Mouse (Mus musculus) kidney, postnatal 25 days (tissue): ENCODE measurements around the gene Mfap3.
A peak's percentile ranks its signal among the peaks of the same experiment; 100 is the strongest.

Source experiments
- DNase-seq, 2 experiments: peaks; one replicate each; pipeline ENCODE4 v3.0.0; 2021; ENCODE audit warnings: mixed read lengths in 2 of 2

Mfap3 gene

DNA sequence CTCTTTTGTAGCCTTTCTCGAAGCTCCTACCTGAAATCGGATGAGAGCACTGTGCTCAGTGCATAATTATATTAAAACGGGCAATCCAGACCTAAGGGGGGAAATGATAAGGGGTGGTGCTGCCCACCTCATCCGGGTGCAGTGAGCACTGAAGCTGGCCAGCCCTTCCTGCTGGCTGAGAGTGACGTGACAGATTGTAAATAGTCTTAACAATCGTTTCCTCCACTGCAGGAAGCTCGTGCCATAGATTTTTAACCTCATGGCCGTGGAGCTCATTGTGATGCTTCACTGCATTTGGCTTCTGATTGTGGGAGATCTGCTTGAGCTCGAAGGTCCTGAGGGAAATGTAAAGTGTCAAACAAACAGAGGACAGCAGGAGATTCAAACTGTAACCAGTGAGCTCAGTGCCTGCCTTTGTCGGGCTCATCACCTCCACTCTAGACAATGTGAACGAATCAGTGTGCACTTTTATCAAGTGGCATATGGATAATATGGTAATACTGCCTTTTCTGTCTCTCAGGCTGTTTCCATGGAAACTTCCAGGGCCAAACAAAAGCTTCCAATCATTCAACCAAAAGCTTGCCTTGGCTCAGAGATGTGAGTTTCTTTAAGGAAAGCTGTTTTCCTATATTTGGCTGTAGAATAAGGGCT, 13.0 kb downstream of the Mfap3 start:
- DNase-seq = peak; percentile 11 to 45

DNA sequence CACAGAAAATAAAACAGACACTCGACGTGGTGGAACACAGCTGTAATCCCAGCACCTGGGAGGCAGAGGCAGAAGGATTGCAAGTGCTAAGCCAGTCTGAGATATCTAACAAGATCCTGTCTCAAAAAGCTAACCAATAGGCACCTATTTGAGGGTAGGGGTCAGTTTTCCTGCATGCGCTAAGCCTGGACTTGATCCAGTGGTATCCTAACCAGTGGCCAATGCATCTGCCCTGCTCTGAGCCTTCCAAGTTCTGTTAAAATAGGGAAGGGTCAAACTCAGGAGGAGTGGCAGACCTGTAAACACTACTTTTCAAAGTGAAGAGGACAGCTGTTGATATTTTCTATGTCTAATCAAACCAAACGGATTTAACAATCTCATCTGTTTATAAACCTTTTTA, 13.8 kb downstream of the Mfap3 start:
- DNase-seq = no peak

DNA sequence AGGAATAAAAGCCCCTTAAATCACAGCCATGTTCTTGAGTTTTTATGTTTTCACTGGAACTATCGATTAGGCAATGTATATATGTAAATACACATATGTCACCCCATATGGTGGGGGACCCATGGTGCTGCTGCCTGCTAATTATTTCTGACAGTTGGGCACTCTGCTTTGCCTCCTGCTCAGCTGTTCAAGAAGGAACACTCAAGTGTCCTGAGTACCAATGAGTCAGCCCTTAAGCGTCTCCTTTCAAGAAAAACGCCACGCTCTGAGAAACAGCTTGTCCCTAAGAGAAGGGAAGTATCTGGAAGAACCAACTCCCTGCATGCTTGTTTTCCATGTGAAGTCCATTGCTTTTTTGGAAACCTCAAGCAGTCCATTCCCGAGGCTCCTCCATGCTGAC, 17.4 kb downstream of the Mfap3 start:
- no peak for DNase-seq

DNA sequence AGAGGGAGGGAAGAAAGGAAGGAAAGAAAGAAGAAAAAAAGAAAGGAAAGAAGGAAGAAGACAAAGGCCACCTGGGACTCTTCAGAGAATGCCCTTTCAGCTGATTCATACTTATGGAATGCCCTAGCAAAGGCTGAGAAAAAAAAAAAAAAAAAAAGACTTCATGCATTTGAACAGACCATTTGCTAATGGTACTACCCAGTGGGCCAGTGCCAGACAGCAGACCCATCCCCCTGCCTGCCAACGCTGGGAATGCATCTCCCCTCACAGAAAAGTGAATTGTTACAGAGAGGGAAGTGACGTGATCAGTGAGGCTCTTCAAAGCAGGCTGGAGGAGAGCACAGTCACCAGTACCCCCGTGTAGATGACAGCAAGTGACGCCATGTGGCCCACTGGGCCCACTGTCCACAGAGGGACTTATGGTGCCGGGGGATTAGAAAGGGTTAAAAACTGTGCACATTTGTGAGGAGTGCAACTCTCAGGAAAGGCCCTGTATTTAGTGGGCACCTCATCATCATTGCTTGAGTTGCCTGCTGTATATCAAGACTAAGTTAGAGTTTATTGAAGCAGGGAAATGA, 21.5 kb downstream of the Mfap3 start:
- DNase-seq = no peak

DNA sequence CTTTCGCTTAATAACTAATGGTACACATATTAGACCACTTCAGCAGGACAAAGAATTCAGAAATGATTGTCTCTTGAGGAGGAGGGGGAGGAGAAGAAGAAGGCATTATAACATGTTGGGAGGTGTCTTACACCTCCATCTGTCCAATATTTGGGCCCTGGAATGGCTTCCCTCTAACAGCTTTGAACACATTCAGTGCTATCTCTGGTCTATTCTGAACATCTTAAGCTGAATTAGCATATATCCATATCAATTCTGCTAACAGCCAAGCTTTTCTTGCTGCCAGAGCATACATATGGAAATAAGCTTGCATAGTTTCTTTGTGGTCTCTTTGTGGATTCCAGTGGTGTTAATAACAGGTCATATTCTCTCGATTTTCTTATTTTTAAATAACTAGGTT, 22.2 kb downstream of the Mfap3 start:
- no peak for DNase-seq

DNA sequence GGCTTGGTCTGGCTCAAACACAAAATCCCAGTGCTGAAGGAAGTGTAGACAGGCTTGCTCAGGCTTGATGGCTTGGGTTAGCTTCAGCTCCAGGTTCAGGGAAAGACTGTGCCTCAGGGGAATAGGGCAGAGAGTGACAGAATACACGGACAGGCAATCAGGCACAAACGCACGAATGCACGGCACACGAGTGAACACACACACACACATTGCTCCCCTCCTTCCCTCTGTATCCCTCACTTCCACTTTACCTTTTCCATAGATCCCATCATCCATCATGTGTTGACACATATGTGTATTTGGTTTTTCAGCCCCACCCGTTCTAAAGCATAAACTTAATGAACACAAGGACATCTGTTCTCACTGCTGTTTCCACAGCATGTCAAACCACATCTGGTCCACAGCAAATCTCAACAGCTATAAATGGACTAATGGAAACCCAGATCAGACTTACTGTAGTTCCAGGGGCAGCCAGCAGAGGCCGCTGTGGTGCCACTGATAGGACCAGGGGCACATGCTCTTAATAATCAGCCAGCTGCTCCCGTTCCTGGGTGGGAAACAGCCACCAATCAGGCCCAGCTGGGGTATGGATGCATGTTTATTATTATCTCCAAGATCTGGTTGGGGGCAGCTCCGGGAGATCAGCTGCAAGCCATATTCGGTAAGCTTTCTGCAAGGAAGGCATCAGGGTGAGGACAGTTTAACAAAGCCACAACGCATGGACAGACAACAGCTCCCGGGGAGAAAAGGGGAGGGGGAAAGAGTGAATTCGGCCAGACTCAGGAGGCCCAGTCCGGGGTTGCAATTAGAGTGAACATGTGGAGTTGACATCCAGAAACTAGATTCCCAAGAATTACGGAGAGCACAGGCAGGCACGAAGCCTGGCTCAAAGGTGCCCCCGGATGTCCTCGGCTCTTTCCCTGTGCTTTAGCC, 30.4 kb downstream of the Mfap3 start:
- peak; percentile 64 to 87 for DNase-seq

DNA sequence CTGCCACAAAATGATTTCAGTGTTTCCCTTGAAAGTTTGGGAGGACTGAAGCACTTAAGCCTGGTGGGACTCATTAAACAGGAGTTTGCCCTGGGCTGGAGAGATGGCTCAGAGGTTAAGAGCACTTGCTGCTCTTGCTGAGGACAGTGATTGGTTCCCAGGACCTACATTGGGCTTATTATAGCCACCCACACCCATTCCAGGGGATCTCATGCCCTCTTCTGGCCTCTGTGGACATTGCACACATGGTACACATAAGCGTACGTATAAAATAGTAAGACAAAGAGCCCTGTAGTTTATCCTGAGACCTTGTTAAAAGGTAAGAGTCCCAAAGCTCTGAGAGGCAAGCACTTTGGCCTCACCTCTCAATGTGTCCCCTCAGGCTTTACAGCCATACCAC, 31.8 kb downstream of the Mfap3 start:
- no peak for DNase-seq

DNA sequence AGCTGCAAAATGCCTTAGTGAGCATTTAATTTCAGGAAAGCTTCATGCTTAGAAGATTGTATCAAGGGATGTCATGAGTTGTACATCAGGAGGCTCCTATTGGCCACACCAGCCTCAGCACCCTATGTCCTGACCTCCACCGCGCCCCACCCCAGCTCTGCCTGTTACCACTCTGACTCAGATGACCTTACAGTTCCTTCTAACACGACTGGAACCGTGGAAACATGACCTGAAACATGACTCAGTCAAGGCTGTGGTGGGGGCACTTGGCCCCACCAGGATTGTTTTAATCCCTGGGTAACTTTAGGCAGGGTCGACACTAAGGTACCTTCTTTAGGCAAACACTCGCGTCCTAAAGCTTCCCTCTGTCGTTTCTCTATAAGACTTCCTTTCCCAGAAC, 32.6 kb downstream of the Mfap3 start:
- DNase-seq = no peak

DNA sequence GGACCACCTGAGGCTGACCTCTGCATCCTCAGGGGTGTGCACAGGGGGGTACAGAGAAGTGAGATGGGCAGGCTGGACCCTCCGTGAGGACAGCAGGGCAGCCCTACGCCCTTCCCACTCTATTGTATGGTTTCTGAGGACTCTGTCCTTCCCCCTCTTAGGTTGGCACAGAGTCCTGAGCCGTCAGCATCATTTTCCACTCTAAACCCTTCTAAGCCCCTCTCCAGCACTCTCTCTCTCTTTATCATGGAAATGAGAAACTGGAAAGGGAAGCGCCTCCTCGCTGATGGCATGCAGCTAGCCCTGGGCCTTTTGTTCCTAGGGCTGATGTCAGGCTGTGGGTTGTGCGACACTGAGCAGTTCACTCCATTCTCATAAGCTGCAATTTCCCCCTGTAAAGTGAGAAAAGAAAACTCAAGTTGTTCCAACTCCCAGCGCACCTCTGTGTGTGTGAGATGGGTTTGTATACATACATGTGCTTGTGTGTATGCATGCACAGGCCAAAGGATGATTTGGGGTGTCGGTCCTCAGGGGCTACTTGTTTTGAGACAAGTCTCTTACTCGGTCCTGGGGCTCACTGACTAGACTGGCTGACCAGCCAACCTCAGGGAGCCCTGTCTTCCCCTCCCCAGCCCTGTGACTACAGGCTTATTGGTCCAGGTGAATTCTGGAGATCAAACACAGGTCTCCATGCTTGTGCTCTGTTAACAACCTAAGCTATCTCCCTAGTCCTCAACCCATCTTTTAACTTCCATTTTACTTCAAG, 34.7 kb downstream of the Mfap3 start:
- no peak for DNase-seq

DNA sequence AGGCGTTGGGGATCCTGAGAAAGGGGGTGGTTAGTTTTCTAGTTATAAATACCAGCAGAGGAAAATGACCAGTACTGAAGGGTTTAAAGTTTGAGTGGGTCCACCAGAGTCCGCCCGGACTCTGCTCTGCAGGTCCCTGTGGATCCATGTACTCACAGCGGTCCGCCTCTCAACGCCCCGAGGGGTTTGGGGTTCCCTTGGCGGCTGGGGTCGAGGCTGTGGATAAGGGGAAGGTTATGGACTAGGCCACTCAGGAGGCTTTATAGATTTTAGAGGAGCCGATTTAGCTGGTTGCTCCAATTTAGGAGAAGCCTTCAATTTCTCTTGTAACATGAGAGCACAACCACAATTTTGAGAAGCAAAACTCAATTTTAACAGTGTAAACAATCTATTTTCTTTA, 39.5 kb downstream of the Mfap3 start:
- peak in 1 of 2 experiments; percentile 42 for DNase-seq

DNA sequence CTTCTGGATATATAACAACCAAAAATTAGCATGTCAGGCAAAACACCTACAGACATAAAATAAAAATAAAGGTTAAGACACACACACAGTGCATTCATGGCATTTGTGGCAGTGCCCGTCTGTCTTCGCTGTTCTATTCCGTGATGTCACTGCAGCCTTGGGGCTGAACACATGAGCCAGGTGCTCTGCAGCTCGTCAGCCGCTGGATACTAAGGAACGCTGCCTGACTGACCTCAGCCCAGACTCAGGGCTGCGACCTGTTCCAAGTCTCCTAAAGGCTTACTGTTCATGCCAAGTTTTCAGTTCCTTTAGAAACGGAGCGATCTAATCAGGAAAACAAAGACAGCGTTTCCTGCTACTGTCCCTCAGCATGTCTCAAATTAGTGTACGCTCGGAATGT, 46.1 kb downstream of the Mfap3 start:
- no peak for DNase-seq

DNA sequence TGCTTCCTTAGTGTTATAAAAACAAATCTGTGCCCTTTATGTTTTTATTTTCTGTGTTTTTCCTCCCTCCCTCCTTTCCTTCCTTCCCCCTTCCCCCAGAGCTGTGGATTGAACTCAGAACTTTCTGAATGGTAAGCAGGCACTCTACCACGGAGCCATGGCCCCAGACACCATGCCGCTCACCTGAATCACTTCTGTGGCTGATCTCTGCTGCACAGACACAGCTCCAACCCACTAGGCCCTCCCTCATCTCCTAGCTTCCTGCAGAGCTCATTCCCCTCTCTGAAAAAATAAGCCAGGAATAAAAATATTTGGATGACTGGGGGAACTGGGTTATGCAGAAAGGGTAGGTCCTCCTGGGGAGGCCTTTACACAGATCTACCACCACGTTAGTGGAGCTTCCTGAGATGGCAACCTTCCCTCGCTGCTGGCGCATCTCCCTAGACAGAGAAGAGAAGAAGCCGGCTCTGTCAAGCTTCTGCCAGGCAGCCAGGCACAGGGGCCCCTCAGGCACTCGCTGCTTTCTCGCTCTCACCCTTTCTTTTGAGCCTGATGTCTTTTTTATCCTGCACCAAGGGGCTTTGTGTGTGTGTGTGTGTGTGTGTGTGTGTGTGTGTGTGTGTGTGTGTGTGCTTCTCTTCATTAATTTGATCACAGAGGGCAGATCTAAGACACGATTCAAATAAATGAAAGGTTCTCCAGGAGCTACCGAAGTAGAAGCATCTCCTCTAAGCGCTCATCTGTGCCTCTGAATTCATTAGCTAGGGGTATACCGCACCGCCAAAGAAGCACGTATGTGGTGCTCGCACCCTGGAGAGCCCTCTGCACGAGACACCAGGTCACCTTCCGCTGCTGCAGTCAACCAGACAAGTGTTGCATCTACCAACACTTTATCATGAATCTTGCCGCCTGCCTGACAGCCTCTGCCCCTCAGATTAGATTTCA, 47.9 kb downstream of the Mfap3 start:
- no peak for DNase-seq

DNA sequence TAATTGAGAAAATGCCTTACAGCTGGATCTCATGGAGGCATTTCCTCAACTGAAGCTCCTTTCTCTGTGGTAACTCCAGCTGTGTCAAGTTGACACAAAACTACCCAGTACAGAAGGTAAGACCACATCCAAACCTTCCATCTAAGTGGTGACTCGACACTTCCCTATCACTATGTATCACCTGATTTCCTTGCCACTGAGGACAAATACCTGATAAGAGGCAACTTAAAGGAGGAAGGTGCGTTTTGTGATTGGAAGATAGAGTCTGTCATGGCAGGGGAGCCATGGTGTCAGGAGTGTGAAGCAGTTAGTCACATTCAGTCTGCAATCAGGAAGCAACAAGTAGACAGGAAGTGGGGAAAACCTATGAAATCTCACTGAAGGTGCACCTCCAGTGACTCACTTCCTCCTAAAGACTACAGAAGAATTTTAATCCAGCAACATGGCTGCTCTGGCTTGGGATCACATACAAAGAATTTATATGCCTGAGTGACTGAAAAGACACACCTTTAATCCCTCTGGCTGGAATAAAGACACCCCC, 50.6 kb downstream of the Mfap3 start:
- DNase-seq = no peak

DNA sequence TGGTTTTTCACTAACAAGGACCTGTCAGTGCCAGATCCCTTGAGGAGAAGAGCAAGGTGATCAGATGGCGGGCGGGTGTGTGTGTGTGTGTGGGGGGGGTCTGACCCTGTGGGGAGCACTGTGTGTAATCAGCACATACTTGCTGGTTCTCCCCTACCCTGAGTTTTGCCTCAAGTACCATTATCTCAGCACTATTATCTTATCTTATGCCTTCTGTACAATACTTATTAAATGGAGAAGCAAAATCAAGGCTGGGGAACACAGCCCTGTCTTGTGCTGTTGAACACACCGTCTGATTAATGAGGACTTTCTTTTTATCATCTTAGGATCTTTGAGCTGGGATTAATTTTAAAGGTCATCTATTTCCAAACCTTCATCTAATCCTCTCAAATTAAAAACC, 52.6 kb downstream of the Mfap3 start:
- no peak for DNase-seq

DNA sequence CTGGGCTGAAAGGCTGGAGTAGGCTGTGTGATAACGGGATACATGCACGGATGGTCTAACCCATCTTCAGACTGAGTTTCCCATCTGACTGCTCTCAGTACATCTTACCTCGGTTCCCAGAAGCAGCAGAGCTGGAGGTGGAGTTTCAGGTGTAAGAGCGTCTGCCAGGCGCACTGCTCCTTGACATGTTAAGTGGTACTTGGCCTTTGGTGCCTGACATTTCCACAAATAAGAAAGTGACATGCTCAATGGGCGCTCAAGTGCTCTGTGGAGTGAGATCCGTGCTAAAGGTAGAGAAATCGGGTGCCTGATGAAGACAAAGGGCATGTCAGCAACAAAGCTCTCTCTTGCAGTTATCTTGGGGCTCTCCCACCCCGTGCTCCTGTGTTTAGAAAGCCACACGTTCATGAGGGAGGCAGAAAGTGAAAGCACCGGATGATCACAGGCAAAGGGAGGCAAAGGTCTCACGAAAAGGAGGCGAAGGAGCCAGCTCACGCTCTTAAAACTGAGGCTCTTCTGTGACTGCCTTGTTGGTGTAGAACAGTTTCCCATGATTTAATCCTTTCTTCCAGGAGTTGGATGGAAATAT, 55.3 kb downstream of the Mfap3 start:
- no peak for DNase-seq

DNA sequence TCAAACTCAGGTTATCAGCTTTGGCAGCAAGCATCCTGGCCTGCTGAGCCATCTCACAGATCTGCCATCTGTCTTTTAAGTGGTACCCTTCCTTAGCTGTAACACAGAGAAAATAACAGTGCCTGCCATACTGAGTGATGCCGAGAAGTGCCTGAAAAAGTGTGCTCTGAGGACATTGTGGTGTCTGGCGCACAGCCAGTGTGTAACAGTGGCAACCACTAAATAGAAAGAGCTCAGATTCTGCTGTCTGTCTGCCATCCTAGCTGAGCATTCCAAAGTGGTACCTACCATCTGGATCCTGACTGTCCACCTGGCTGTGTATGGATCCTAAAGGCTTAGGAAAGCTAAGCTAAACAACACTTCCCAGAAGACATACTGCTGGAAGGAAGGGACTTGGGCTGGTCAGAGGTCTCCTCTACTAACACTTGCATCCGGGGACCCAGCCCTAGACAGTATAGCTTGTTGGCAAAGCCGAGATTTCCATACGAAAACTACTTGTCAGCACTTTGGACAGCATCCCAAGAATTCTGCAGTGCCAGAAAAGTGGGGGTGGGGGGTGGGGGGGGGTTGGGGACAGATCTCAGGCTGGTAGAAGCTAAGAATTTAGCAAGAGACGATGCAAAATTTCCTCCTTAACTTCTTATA, 58.5 kb downstream of the Mfap3 start:
- no peak for DNase-seq

DNA sequence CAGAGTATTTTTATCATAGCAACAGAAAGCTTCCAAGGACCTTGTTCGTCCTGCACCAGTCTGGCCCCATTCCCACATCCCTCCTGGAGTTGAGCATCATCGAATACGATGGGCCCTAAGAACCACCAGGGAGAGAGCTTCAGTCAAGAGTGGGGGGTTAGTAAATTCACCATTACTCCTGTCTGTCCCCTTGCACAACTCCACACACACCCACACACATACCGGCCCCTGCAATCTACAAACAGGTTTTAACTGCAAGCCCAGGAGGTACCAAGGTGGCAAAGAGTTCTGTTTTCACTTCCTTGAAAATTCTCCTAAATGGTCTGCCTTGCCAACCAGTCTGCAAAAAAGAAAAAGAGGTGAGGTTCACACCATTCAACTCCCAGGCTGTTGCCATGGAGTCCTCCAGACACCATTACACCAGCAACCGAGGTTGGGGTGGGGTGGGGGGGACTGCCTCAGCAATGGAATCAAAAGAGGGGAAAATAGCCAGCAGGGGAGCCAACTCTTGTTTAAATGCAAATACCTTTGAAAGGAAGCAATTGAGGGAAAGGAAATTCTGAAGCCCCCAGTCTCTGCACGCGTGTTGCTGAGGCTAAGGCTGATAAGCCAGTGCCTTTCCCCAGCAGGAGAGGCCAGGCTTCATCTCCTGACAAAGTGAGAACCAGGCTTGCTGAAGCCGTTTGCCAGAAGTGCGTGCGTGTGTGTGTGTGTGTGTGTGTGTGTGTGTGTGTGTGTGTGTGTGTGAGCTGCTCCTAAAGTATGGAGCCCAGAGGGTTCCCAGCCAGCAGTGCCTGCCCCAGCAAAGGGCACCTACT, 64.6 kb downstream of the Mfap3 start:
- no peak for DNase-seq
